Mouse (Mus musculus) thymus, postnatal 25 days (tissue): Measurements from ENCODE around the gene Gm11027.
A peak's percentile ranks its signal among the peaks of the same experiment; 100 is the strongest.

ENCODE experiments used
- DNase-seq: peaks from one replicate; pipeline ENCODE4 v3.0.0; 2022

Gm11027 gene

GRCm38 (mm10) chr12:116280149-116280652 is 5.0 kb downstream of the Gm11027 start:
- DNase-seq, result no peak

GRCm38 (mm10) chr12:116280653-116281364 is 5.6 kb downstream of the Gm11027 start, which contains the start of gene Esyt2:
Gene Esyt2 (plus strand): TSS chr12:116281196.
- DNase-seq, result peak; percentile 100

GRCm38 (mm10) chr12:116281427-116282281 is 6.5 kb downstream of the Gm11027 start:
- no peak for DNase-seq

GRCm38 (mm10) chr12:116282856-116283255 is 7.7 kb downstream of the Gm11027 start:
- DNase-seq, result no peak

GRCm38 (mm10) chr12:116283511-116283910 is 8.3 kb downstream of the Gm11027 start:
- no peak for DNase-seq

- DNase-seq, result no peak
Measured at GRCm38 (mm10) chr12:116293185-116293584, 18.0 kb downstream of the Gm11027 start.

- DNase-seq, result no peak
Measured at GRCm38 (mm10) chr12:116293599-116294292, 18.6 kb downstream of the Gm11027 start.

GRCm38 (mm10) chr12:116299906-116300305 is 24.7 kb downstream of the Gm11027 start:
- DNase-seq, result no peak

GRCm38 (mm10) chr12:116302181-116302580 is 27.0 kb downstream of the Gm11027 start:
- DNase-seq, result no peak

GRCm38 (mm10) chr12:116306042-116306441 is 30.9 kb downstream of the Gm11027 start:
- no peak for DNase-seq

- DNase-seq, result no peak
Measured at GRCm38 (mm10) chr12:116307870-116308269, 32.7 kb downstream of the Gm11027 start.

- DNase-seq, result no peak
Measured at GRCm38 (mm10) chr12:116308612-116309011, 33.4 kb downstream of the Gm11027 start.

GRCm38 (mm10) chr12:116313816-116314215 is 38.6 kb downstream of the Gm11027 start:
- DNase-seq, result no peak

- DNase-seq, result peak; percentile 29
Measured at GRCm38 (mm10) chr12:116315498-116315897, 40.3 kb downstream of the Gm11027 start.

- DNase-seq, result no peak
Measured at GRCm38 (mm10) chr12:116317818-116318217, 42.6 kb downstream of the Gm11027 start.
